Mouse (Mus musculus) megakaryocyte, embryonic 14.5 days (primary cell): ENCODE data around the gene Cep44. TPM values are rescaled to one million over a fixed set of nuclear protein-coding genes. Genes with fewer than 3 reads are reported as not detected.

Experiments
- H3K27me3 ChIP-seq: replicated peaks from 2 replicates; pipeline ENCODE3; 2012; ENCODE audit warnings: inconsistent platforms
- H3K36me3 ChIP-seq: replicated peaks from 2 replicates; pipeline ENCODE3; 2012; ENCODE audit warnings: low read length, inconsistent platforms, mixed read lengths
- H3K4me1 ChIP-seq: 2 replicates; pipeline ENCODE4 v1.6.1; 2012; ENCODE audit warnings: inconsistent platforms
- H3K4me3 ChIP-seq: replicated peaks from 2 replicates; pipeline ENCODE3; 2012; ENCODE audit warnings: moderate library complexity, mild to moderate bottlenecking, inconsistent platforms
- H3K9me3 ChIP-seq: 2 replicates; pipeline ENCODE4 v1.6.1; 2012; ENCODE audit warnings: inconsistent platforms
- FLI1 ChIP-seq: IDR thresholded peaks from 2 replicates; pipeline ENCODE4 v1.6.1; 2012; ENCODE audit warnings: low read length, inconsistent platforms, mixed read lengths
- GATA1 ChIP-seq: IDR thresholded peaks from 3 replicates; pipeline ENCODE4 v1.6.1; 2012; ENCODE audit warnings: mixed read lengths, low read length, inconsistent platforms, borderline replicate concordance
- polyA plus RNA-seq: library from polyadenylated mRNA; stranded (reverse); fragments of >175 nt; gene quantifications from 2 replicates; pipeline ENCODE4 v1.2.3, GENCODE M21; 2012; ENCODE audit warnings: low replicate concordance; ENCODE audit not compliant: insufficient read depth

The Cep44 gene
- polyA plus RNA-seq, 1 experiment, result 2.8 TPM

GRCm38 (mm10) chr8:56551361-56551852, 560 bp upstream of the Cep44 start:
- H3K27me3 ChIP-seq, result no peaks in the 10 kb centered on the region
- peak overlapping the region; percentile 97 for H3K4me3 ChIP-seq
- peaks cover 5% of the 10 kb centered on the region for H3K36me3 ChIP-seq
- TF ChIP-seq FLI1 (no peak), GATA1 (no peak)
- H3K9me3 ChIP-seq, result no peaks in the 10 kb centered on the region
- peaks cover 32% of the 10 kb centered on the region for H3K4me1 ChIP-seq

GRCm38 (mm10) chr8:56547866-56548265, 3.0 kb downstream of the Cep44 start:
- H3K9me3 ChIP-seq, result no peaks in the 10 kb centered on the region
- H3K4me1 ChIP-seq, result peaks cover 20% of the 10 kb centered on the region
- no peaks in the 10 kb centered on the region for H3K27me3 ChIP-seq
- peaks cover 39% of the 10 kb centered on the region for H3K36me3 ChIP-seq
- peak overlapping the region; percentile 75 for H3K4me3 ChIP-seq
- TF ChIP-seq FLI1 (no peak), GATA1 (no peak)

GRCm38 (mm10) chr8:56540706-56541105, 10.1 kb downstream of the Cep44 start:
- no peak for TF ChIP-seq FLI1
- TF ChIP-seq GATA1, result no peak
- H3K36me3 ChIP-seq, result peaks cover 95% of the 10 kb centered on the region
- H3K4me1 ChIP-seq, result no peaks in the 10 kb centered on the region
- no peak overlapping the region for H3K4me3 ChIP-seq
- no peaks in the 10 kb centered on the region for H3K9me3 ChIP-seq
- H3K27me3 ChIP-seq, result no peaks in the 10 kb centered on the region

GRCm38 (mm10) chr8:56530359-56530758, 20.5 kb downstream of the Cep44 start:
- Histone ChIP-seq H3K27me3 (no peaks in the 10 kb centered on the region), H3K4me1 (no peaks in the 10 kb centered on the region), H3K36me3 (peaks cover 32% of the 10 kb centered on the region), H3K4me3 (no peak overlapping the region), H3K9me3 (no peaks in the 10 kb centered on the region)
- TF ChIP-seq GATA1 (no peak), FLI1 (no peak)

- TF ChIP-seq FLI1, result no peak
- no peak for TF ChIP-seq GATA1
- peaks cover 23% of the 10 kb centered on the region for H3K36me3 ChIP-seq
These were observed 22.0 kb downstream of the Cep44 start for GRCm38 (mm10) chr8:56528869-56529268.

GRCm38 (mm10) chr8:56521051-56521450, 29.8 kb downstream of the Cep44 start:
- peaks cover 11% of the 10 kb centered on the region for H3K9me3 ChIP-seq
- TF ChIP-seq FLI1, result no peak
- TF ChIP-seq GATA1, result no peak

More at GRCm38 (mm10) chr8:56528869-56529268, 22.0 kb downstream of the Cep44 start:
- no peak overlapping the region for H3K4me3 ChIP-seq
- H3K4me1 ChIP-seq, result no peaks in the 10 kb centered on the region
- no peaks in the 10 kb centered on the region for H3K9me3 ChIP-seq
- no peaks in the 10 kb centered on the region for H3K27me3 ChIP-seq

GRCm38 (mm10) chr8:56520249-56520648, 30.6 kb downstream of the Cep44 start:
- no peaks in the 10 kb centered on the region; the same call in 1 of the 2 replicates for H3K4me1 ChIP-seq
- no peaks in the 10 kb centered on the region for H3K36me3 ChIP-seq
- peaks cover 11% of the 10 kb centered on the region for H3K9me3 ChIP-seq
- peak overlapping the region; percentile 64 for H3K4me3 ChIP-seq
- no peak for TF ChIP-seq FLI1
- TF ChIP-seq GATA1, result no peak
- H3K27me3 ChIP-seq, result peaks cover 2% of the 10 kb centered on the region

More at GRCm38 (mm10) chr8:56521051-56521450, 29.8 kb downstream of the Cep44 start:
- Histone ChIP-seq H3K4me1 (no peaks in the 10 kb centered on the region; the same call in 1 of the 2 replicates), H3K27me3 (peaks cover 2% of the 10 kb centered on the region), H3K36me3 (no peaks in the 10 kb centered on the region), H3K4me3 (no peak overlapping the region)

GRCm38 (mm10) chr8:56518848-56519247, 32.0 kb downstream of the Cep44 start:
- Histone ChIP-seq H3K9me3 (peaks cover 11% of the 10 kb centered on the region), H3K4me3 (no peak overlapping the region), H3K27me3 (peaks cover 2% of the 10 kb centered on the region), H3K4me1 (no peaks in the 10 kb centered on the region; the same call in 1 of the 2 replicates), H3K36me3 (no peaks in the 10 kb centered on the region)
- TF ChIP-seq FLI1, result no peak
- no peak for TF ChIP-seq GATA1

GRCm38 (mm10) chr8:56508952-56509479, 41.8 kb downstream of the Cep44 start:
- Histone ChIP-seq H3K27me3 (no peaks in the 10 kb centered on the region), H3K36me3 (no peaks in the 10 kb centered on the region), H3K4me1 (no peaks in the 10 kb centered on the region), H3K4me3 (no peak overlapping the region), H3K9me3 (0 out of 2 replicates have a peak, but pooled peaks cover 3% of the 10 kb centered on the region)
- TF ChIP-seq GATA1, result no peak

GRCm38 (mm10) chr8:56508318-56508951, 42.4 kb downstream of the Cep44 start:
- Histone ChIP-seq H3K4me3 (no peak overlapping the region), H3K9me3 (0 out of 2 replicates have a peak, but pooled peaks cover 3% of the 10 kb centered on the region), H3K4me1 (no peaks in the 10 kb centered on the region), H3K27me3 (no peaks in the 10 kb centered on the region), H3K36me3 (no peaks in the 10 kb centered on the region)
- TF ChIP-seq FLI1 (no peak), GATA1 (no peak)
